ENCODE assay signal across 22 mouse cellular contexts in the genomic region with DNA sequence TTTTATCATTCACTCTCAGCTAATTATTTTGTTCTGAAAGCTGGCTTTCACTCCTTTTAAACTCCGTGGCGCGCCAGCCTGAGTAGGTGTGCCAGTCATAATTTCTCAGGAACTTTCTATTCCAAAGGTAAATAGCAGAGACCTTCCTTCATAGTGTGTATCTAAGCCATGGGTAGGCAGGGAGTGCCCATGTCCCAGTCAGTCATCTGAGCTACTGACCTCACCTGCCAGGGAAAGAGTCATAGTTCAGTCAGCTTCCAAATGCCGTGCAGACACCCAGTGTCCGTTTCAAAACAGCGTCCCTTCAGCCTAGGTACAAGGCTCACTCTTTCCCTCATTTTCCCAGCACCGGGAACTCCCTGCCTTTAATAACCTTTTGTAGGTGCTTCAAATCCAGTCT.
DNase-seq lines count a peak whose midpoint lies in the region; ATAC-seq and TF ChIP-seq lines count a peak whose summit lies in the region.
"Had no signal": no experiment of that assay in that cellular context is flagged by ENCODE, and none has a peak within 500 bp of the region (broad histone marks: within the 10 kb centered on the region; RNA-seq: fewer than 3 reads in every experiment).

No protein-coding gene starts in this region.

- intact Hi-C loops in gastrocnemius, adult 2 months (cut with DNase I): no loop called here
- intact Hi-C loops in gastrocnemius, postnatal 36 days (cut with DNase I): no loop called here

- peaks cover 6% of the 10 kb centered on the region; the same call in 1 of the 2 replicates for H3K4me1 ChIP-seq in liver, adult 2 months (ENCODE audit: control insufficient read depth, insufficient read depth, low read length)
- no peaks in the 10 kb centered on the region for H3K4me1 ChIP-seq in liver, embryonic 11.5 days (replicated peaks; ENCODE audit: control insufficient read depth, insufficient read depth, low read length)
- H3K4me1 ChIP-seq in forebrain, embryonic 10.5 days: no peaks in the 10 kb centered on the region
- H3K4me1 ChIP-seq: hindbrain, embryonic 12.5 days; hindbrain, embryonic 15.5 days had no signal

- H3K4me3 ChIP-seq in gastrocnemius, adult 2 months: peak overlapping the region; percentile 59
- no peak overlapping the region for H3K4me3 ChIP-seq in liver, adult 2 months (ENCODE audit: insufficient read depth, low read depth, low read length)
- no peak overlapping the region for H3K4me3 ChIP-seq in liver, embryonic 11.5 days (ENCODE audit: low read depth, low read length)
- H3K4me3 ChIP-seq in forebrain, embryonic 10.5 days: no peak overlapping the region
- H3K4me3 ChIP-seq: heart, adult 2 months; heart, embryonic 10.5 days; heart, embryonic 13.5 days; hindbrain, embryonic 12.5 days; hindbrain, embryonic 15.5 days had no signal

- no peaks in the 10 kb centered on the region for H3K36me3 ChIP-seq in liver, adult 2 months (ENCODE audit: control insufficient read depth, insufficient read depth, low read length)
- no peaks in the 10 kb centered on the region for H3K36me3 ChIP-seq in liver, embryonic 11.5 days (ENCODE audit: control insufficient read depth, insufficient read depth, low read length)
- H3K36me3 ChIP-seq in forebrain, embryonic 10.5 days (replicated peaks): no peaks in the 10 kb centered on the region
- H3K36me3 ChIP-seq: G1E; heart, embryonic 10.5 days; heart, embryonic 13.5 days; hindbrain, embryonic 12.5 days; hindbrain, embryonic 15.5 days had no signal

- H3K9ac ChIP-seq in liver, adult 2 months (ENCODE audit: low read depth, low read length): no peak overlapping the region
- H3K9ac ChIP-seq in liver, embryonic 11.5 days (ENCODE audit: low read depth, low read length): no peak overlapping the region
- H3K9ac ChIP-seq: forebrain, postnatal 0 days; heart, embryonic 13.5 days; hindbrain, embryonic 12.5 days; hindbrain, embryonic 15.5 days had no signal

- TF ChIP-seq CTCF in gastrocnemius, adult 2 months (IDR thresholded peaks at IDR 0.05): no peak
- no peak for TF ChIP-seq CTCF in liver, adult 2 months (IDR thresholded peaks at IDR 0.05; ENCODE audit: low read depth, low read length)

- H3K9me3 ChIP-seq in liver, embryonic 11.5 days (ENCODE audit: control insufficient read depth, low read length): no peaks in the 10 kb centered on the region
- peaks cover 3% of the 10 kb centered on the region; the same call in 1 of the 2 replicates for H3K9me3 ChIP-seq in forebrain, embryonic 10.5 days
- H3K9me3 ChIP-seq: G1E; heart, embryonic 10.5 days; hindbrain, embryonic 12.5 days; hindbrain, embryonic 15.5 days had no signal

- WGBS in liver, adult 2 months: 55% methylated on average over 7 of the region's 7 CpGs
- 87% methylated on average over 7 of the region's 7 CpGs for WGBS in liver, embryonic 11.5 days
- 43% methylated on average over 7 of the region's 7 CpGs for WGBS in large intestine, adult 2 months
- WGBS in forebrain, embryonic 10.5 days: 95% methylated on average over 7 of the region's 7 CpGs

- H3K27me3 ChIP-seq in liver, adult 2 months (ENCODE audit: control insufficient read depth, insufficient read depth, low read length): no peaks in the 10 kb centered on the region
- no peaks in the 10 kb centered on the region for H3K27me3 ChIP-seq in liver, embryonic 11.5 days (replicated peaks; ENCODE audit: control insufficient read depth, insufficient read depth, low read length)
- no peaks in the 10 kb centered on the region for H3K27me3 ChIP-seq in forebrain, embryonic 10.5 days (ENCODE audit: poor library complexity, severe bottlenecking)
- H3K27me3 ChIP-seq: heart, embryonic 13.5 days; hindbrain, embryonic 12.5 days; hindbrain, embryonic 15.5 days; Patski had no signal

- peak overlapping the region; percentile 51; the same call in 1 of the 2 replicates for H3K27ac ChIP-seq in gastrocnemius, adult 2 months
- H3K27ac ChIP-seq in liver, adult 2 months (replicated peaks; ENCODE audit: insufficient read depth, low read depth, low read length): no peak overlapping the region
- no peak overlapping the region for H3K27ac ChIP-seq in liver, embryonic 11.5 days (ENCODE audit: low read depth, low read length)
- H3K27ac ChIP-seq in forebrain, embryonic 10.5 days: no peak overlapping the region
- H3K27ac ChIP-seq: heart, adult 2 months; heart, embryonic 10.5 days; heart, embryonic 13.5 days; hindbrain, embryonic 12.5 days; hindbrain, embryonic 15.5 days had no signal

- TF ChIP-seq POLR2A in liver, adult 2 months (IDR thresholded peaks at IDR 0.05; ENCODE audit: extremely low read depth, insufficient read depth, low read length): no peak

- H3K79me2 ChIP-seq in liver, adult 2 months (ENCODE audit: control insufficient read depth, insufficient read depth, low read length): no peaks in the 10 kb centered on the region

- H3K4me2 ChIP-seq in liver, embryonic 11.5 days: no peak overlapping the region
- H3K4me2 ChIP-seq: heart, embryonic 13.5 days; hindbrain, embryonic 12.5 days; hindbrain, embryonic 15.5 days had no signal

- no peak for ATAC-seq in liver, embryonic 11.5 days (replicated peaks; ENCODE audit: low FRiP score)
- ATAC-seq: forebrain, embryonic 14.5 days; forebrain, postnatal 0 days; Patski had no signal

- peak; percentile 25 for DNase-seq in gastrocnemius, adult 2 months
- no peak for DNase-seq in gastrocnemius, postnatal 36 days
- peak; percentile 42 for DNase-seq in liver, adult 2 months (ENCODE audit: extremely low read depth, low read depth, low spot score)
- no peak for DNase-seq in liver, embryonic 11.5 days (ENCODE audit: low spot score)
- peak; percentile 57 for DNase-seq in large intestine, adult 2 months (ENCODE audit: low read depth, low spot score)
- no peak for DNase-seq in adrenal gland, adult 2 months
- no peak for DNase-seq in forebrain, embryonic 10.5 days (ENCODE audit: extremely low spot score, low spot score)
- no peak for DNase-seq in adrenal gland, adult 8-10 months
- DNase-seq: adrenal gland, postnatal 25 days; cerebellum, adult 18-20 months; cerebellum, adult 9-10 months; cerebellum, postnatal 14 days; forebrain, postnatal 0 days; gastrocnemius, postnatal 25 days; heart, adult 2 months had no signal

Comparison
In these comparisons a context has a peak if more than half of its experiments do, and no peak if none do; other contexts are left out.
1. DNase-seq: peak in gastrocnemius, adult 2 months (single experiment), liver, adult 2 months (single experiment) and large intestine, adult 2 months (single experiment); none in gastrocnemius, postnatal 36 days (0 of 2), liver, embryonic 11.5 days (single experiment), adrenal gland, adult 2 months (single experiment), forebrain, embryonic 10.5 days (single experiment) and adrenal gland, adult 8-10 months (single experiment).